Mouse (Mus musculus): Measurements from ENCODE around the gene Marco. TPM values are rescaled to one million over a fixed set of nuclear protein-coding genes. Genes with fewer than 3 reads are reported as not detected.

The Marco gene
- polyA plus RNA-seq, 1 experiment from 2014 or later = 0.22 TPM

DNA sequence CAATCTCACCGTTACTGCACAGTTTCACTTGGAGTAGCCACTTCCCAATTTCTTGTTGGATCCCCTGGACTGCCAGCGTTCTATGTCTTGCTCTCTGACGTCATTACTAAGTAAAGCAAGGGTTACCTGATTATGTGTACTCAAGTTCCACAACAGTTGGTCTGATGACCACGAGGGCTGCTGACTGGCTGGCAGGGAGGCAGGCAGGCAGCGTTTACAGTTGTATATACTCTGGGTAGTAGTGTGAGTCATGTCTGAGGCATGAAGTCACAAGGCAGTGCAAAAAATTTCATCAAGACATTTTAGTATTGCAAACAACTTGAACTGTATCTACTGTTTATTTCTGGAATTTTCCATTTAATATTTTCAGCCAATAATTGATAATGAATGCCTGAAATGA is 74.7 kb downstream of the Marco start:
- Histone ChIP-seq H3K27ac (no peak overlapping the region), H3K36me3 (no peaks in the 10 kb centered on the region), H3K9ac (no peak overlapping the region), H3K4me3 (no peak overlapping the region), H3K4me2 (replicated peaks) (no peak overlapping the region), H3K27me3 (no peaks in the 10 kb centered on the region), H3K9me3 (no peaks in the 10 kb centered on the region), H3K4me1 (no peaks in the 10 kb centered on the region)
- 69% methylated on average over 5 of the region's 5 CpGs for WGBS
- ATAC-seq (ENCODE audit: low FRiP score, low read depth) = no peak

- no peaks in the 10 kb centered on the region for H3K36me3 ChIP-seq
- 64% methylated on average over 8 of the region's 8 CpGs for WGBS
- ATAC-seq (ENCODE audit: low FRiP score, low read depth) = no peak
- H3K4me1 ChIP-seq = no peaks in the 10 kb centered on the region
- no peaks in the 10 kb centered on the region for H3K9me3 ChIP-seq
- H3K4me3 ChIP-seq = no peak overlapping the region
- no peak overlapping the region for H3K27ac ChIP-seq
- H3K27me3 ChIP-seq = no peaks in the 10 kb centered on the region
- no peak overlapping the region for H3K9ac ChIP-seq
- no peak overlapping the region for H3K4me2 ChIP-seq (replicated peaks)
Measured at GRCm38 (mm10) chr1:120425587-120425986, 79.2 kb downstream of the Marco start.

Other genes starting within 250 kb of the Marco start
- 5.1 and 5.6 TPM in 2 replicates for gene Steap3, start 232.3 kb downstream of the Marco start, polyA plus RNA-seq (2015; fragmentation: Nextera tagmentation; extraction: Ambion mirVana)
- gene C1ql2, start 164.4 kb downstream of the Marco start, polyA plus RNA-seq (2015; fragmentation: Nextera tagmentation; extraction: Ambion mirVana) = 0.09 TPM in 1 of 2 replicates, not detected in the other
- gene En1, start 97.4 kb upstream of the Marco start, polyA plus RNA-seq (2015; fragmentation: Nextera tagmentation; extraction: Ambion mirVana) = 2.1 and 2.6 TPM in 2 replicates

All from limb, embryonic 13.5 days (tissue).